Mouse (Mus musculus) embryonic stem cell, embryonic (primary cell): ENCODE measurements at regions not wholly inside any gene's neighbourhood (a gene's known extent, or its start where the extent isn't known, plus 50 kb on each side); places are given as distances from the start of the nearest gene placed in this dataset.

ENCODE experiments used
- CTCF ChIA-PET, 4 experiments: fragments of 300-600 bp in 2 of 4; fragments of 350-600 bp in 2 of 4; sonication (Branson Sonifier 250); formaldehyde crosslinking; loops; one replicate each; lab custom pipeline; 2022; ENCODE audit warnings: inconsistent platforms in 2 of 4; lab: Charles Lee
- POLR2A ChIA-PET, 4 experiments: fragments of 300-600 bp in 2 of 4; fragments of 350-600 bp in 2 of 4; sonication (Branson Sonifier 250); formaldehyde crosslinking; loops; one replicate each; lab custom pipeline; 2022; ENCODE audit warnings: antibody characterized with exemption in 4 of 4, inconsistent platforms in 1 of 4; lab: Charles Lee

DNA sequence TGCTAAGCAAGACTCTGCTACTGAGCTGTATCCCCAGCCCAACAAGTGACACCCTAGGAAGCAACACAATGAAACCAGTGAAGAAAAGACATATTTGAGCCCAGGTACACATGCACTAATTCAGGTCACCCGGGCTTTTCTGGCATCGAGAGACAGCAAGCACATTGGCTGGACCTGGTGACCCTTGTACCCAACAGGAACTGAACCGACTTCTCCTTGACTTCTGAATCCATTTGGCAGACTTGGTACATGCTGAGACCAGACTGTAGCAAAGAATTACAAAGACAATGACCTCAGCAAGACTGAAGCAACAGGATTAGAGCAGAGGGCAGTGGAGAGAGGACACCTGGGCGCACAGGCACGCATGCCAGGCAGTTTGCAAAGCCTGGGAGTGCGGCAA lies 79.1 kb downstream of the Sema4f start:
- ChIA-PET CTCF (no interaction called here), POLR2A (no interaction called here)

- ChIA-PET POLR2A (interaction anchor here in 3 of 4 experiments (0.6 to 4.6 kb wide), 20 partner anchors 8 to 855 kb away, joined by 3 to 35 read pairs (median 5); partner anchors contain the start of genes Hk2 (in 1 of the 3), M1ap (in 1 of the 3) and Vax2 (in 1 of the 3)), CTCF (interaction anchor here in 3 of 4 experiments (0.7 to 1.4 kb wide), 5 partner anchors 25 to 737 kb away, joined by 3 to 6 read pairs (median 3); no protein-coding TSS in a partner anchor)
These were observed 82.0 kb upstream of the Hk2 start for GRCm38 (mm10) chr6:82856218-82856617.

DNA sequence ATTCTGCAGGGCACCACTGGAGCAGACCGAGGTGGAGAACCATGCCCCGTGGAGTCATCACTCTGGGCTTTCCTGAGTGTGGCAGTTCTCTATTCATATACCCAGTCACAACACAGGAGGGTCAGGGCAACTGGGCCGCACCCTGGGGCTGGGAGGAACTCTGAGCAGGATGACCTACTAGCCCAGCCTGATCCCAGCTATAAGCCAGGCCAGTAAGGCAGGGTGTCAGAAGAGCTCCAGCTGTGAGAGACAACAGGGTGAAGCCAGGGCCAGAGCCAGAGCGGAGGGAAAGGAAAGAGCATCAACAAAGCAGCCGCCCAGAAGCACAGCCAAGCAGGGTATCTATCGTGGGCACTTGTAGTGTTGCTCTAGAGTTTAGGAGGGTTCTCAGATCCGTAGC lies 81.1 kb upstream of the Hk2 start:
- ChIA-PET POLR2A (interaction anchor here in 3 of 4 experiments (0.6 to 4.6 kb wide), 26 partner anchors 8 to 856 kb away, joined by 3 to 35 read pairs (median 4); partner anchors contain the start of genes Hk2 (in 2 of the 3), M1ap (in 1 of the 3) and Vax2 (in 1 of the 3)), CTCF (interaction anchor here in 3 of 4 experiments (0.6 to 1.3 kb wide), 8 partner anchors 9 to 100 kb away, joined by 3 to 6 read pairs (median 3); no protein-coding TSS in a partner anchor)

DNA sequence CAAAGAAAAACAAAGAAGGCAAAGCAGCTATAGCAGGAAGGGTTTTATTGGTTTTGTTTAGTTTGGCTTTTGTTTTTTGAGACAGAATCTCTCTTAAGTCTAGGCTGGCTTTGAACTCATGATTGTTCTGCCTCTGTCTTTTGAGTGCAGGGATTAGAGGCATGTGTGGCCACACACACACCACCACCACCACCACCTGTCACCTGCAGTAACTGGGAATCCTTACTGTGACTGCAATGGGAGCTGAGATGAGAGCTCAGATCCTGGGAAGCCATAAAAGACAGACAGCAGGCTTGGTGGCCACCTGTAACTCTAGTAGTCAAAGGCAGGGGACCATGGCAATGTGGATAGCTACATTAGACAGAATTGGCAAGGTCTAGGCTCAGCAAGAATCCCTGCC lies 80.5 kb upstream of the Hk2 start:
- CTCF ChIA-PET, result interaction anchor here in 3 of 4 experiments (0.5 to 1.3 kb wide), 7 partner anchors 8 to 100 kb away, joined by 3 to 6 read pairs (median 4); no protein-coding TSS in a partner anchor

DNA sequence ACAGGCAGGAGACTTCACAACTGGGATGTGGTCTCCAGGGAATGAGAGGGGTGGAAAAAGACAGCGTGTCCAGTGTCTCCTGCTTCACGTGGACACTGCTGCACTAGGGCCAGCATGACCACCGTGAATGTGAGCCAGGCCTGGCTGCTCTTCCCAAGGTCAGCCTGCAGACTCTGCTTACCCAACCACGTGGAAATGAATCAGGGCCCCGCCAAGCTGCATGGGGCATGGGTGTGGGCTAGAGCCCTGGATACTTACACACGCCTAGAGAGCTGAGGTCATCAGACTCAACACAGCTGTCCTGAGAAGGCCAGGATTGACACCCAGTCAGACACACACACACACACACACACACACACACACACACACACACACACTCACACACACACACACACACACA lies 80.1 kb upstream of the Hk2 start:
- ChIA-PET POLR2A (interaction anchor here (0.5 to 4.6 kb wide), 21 partner anchors 8 to 151 kb away, joined by 3 to 35 read pairs (median 4); partner anchors contain the start of genes Hk2 (in 2 of the 4) and M1ap (in 1 of the 4)), CTCF (interaction anchor here in 3 of 4 experiments (0.5 to 1.3 kb wide), 5 partner anchors 12 to 99 kb away, joined by 3 to 6 read pairs (median 5); no protein-coding TSS in a partner anchor)

More for the DNA sequence above, 80.5 kb upstream of the Hk2 start:
- POLR2A ChIA-PET, result interaction anchor here (0.5 to 4.6 kb wide), 26 partner anchors 8 to 202 kb away, joined by 3 to 35 read pairs (median 4); partner anchors contain the start of genes Hk2 (in 2 of the 4) and M1ap (in 1 of the 4)

GRCm38 (mm10) chr6:82853076-82853475 lies 78.8 kb upstream of the Hk2 start:
- ChIA-PET CTCF (no interaction called here), POLR2A (interaction anchor here (0.6 to 1.6 kb wide), 7 partner anchors 9 to 234 kb away, joined by 3 to 6 read pairs (median 3); no protein-coding TSS in a partner anchor)

GRCm38 (mm10) chr6:82850556-82850955 lies 76.3 kb upstream of the Hk2 start:
- ChIA-PET CTCF (interaction anchor here in 1 of 4 experiments (0.6 kb wide), 1 partner anchor 112 kb away, joined by 3 read pairs; no protein-coding TSS in a partner anchor), POLR2A (interaction anchor here in 2 of 4 experiments (0.6 to 1.2 kb wide), 2 partner anchors 12 to 56 kb away, joined by 3 read pairs; no protein-coding TSS in a partner anchor)

- CTCF ChIA-PET, result interaction anchor here in 2 of 4 experiments (0.6 to 1.8 kb wide), 3 partner anchors 70 to 861 kb away, joined by 3 to 4 read pairs (median 3); no protein-coding TSS in a partner anchor
- POLR2A ChIA-PET, result interaction anchor here in 3 of 4 experiments (0.7 to 3.3 kb wide), 11 partner anchors 9 to 145 kb away, joined by 3 to 35 read pairs (median 3); partner anchors contain the start of gene Hk2 (in 1 of the 3)
These were observed 73.3 kb upstream of the Hk2 start for GRCm38 (mm10) chr6:82847598-82847997.

DNA sequence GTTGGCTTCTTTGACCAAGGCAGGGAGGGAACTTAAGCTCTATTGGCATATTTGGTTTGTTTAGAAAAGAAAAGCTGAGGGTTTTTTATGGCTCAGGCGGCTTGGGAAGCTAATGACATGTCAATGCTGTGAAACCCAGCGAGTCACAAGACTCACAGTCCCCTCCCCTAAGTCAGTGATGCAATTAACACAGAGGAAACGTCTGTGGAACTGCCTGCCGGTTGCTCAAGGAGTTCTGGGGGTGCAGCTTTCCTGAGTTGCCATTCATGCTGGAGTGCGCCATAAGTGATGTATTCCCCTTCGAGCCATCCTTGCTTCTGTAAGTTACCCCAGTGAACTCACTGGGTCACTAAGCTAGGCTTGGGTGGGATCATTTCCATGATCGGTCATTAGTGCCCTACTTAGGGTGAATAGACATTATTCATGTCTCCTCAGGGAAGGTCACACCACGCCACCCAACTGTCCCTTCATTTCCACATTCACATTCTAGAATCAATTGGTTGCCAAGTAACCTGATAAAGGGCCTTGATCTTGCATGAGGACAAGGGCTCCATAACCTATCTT lies 72.4 kb upstream of the Hk2 start:
- ChIA-PET POLR2A (interaction anchor here in 3 of 4 experiments (0.5 to 3.3 kb wide), 25 partner anchors 8 to 223 kb away, joined by 3 to 35 read pairs (median 4); partner anchors contain the start of genes Hk2 (in 1 of the 3) and Tlx2 (in 1 of the 3)), CTCF (interaction anchor here (0.6 to 1.8 kb wide), 8 partner anchors 8 to 133 kb away, joined by 3 to 20 read pairs (median 3); no protein-coding TSS in a partner anchor)

- ChIA-PET CTCF (no interaction called here), POLR2A (interaction anchor here in 3 of 4 experiments (0.6 to 3.3 kb wide), 5 partner anchors 12 to 77 kb away, joined by 3 to 35 read pairs (median 7); no protein-coding TSS in a partner anchor)
These were observed 70.2 kb upstream of the Hk2 start for GRCm38 (mm10) chr6:82844432-82844831.

DNA sequence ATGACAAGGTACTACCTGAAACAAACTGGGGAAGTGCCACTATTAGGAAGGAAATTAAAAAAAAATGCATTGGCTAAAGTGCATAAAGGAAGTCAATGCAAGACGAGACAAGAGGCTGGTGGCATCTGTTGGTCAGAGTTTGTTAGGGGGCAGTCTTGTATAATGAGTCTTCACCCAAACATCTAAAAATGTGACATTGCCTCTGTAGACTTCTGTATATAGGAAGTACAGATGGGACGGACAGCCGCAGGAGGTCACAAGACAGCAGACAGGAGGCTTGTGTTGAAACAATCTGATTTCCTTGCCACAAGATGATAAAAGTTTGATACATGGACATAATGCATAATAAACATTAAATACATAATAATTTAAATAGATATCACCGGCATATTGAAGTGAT lies 69.6 kb upstream of the Hk2 start:
- POLR2A ChIA-PET, result interaction anchor here in 2 of 4 experiments (0.6 to 1.0 kb wide), 2 partner anchors 30 to 76 kb away, joined by 3 to 7 read pairs; no protein-coding TSS in a partner anchor
- CTCF ChIA-PET, result no interaction called here

- CTCF ChIA-PET, result interaction anchor here in 1 of 4 experiments (0.9 to 1.0 kb wide), 2 partner anchors 13 to 16 kb away, joined by 3 read pairs; no protein-coding TSS in a partner anchor
- POLR2A ChIA-PET, result interaction anchor here in 1 of 4 experiments (0.5 to 2.2 kb wide), 4 partner anchors 9 to 112 kb away, joined by 3 to 6 read pairs (median 4); partner anchors contain the start of gene Hk2
These were observed 63.0 kb upstream of the Hk2 start for GRCm38 (mm10) chr6:82837246-82837645.

- POLR2A ChIA-PET, result interaction anchor here in 2 of 4 experiments (0.5 to 2.2 kb wide), 7 partner anchors 8 to 132 kb away, joined by 3 to 6 read pairs (median 3); partner anchors contain the start of gene Hk2 (in 1 of the 2)
These were observed 61.2 kb upstream of the Hk2 start for GRCm38 (mm10) chr6:82835222-82836064.

DNA sequence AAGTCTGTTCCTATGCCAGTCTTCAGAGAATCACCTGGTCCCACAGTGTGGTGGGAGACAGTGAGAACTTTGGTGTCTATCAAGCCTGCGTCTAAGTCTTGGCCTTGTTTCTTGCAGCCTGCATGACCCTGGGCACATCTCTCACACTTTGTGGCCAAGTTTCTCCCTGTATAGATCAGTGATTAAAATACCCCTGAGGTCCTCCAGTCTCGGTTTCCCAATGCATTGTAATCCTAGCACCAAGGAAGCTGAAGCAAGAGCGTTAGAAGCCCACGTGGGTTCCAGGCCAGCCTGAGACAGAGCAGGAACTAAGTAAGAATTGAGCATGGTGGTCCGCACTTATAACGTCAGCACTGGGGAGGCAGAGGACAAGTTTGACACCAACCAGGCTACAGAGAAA lies 59.6 kb upstream of the Hk2 start:
- ChIA-PET CTCF (no interaction called here), POLR2A (interaction anchor here in 2 of 4 experiments (0.7 to 1.2 kb wide), 3 partner anchors 11 to 30 kb away, joined by 3 read pairs; no protein-coding TSS in a partner anchor)

More at GRCm38 (mm10) chr6:82835222-82836064, 61.2 kb upstream of the Hk2 start:
- CTCF ChIA-PET, result no interaction called here

GRCm38 (mm10) chr6:82831211-82831610 lies 57.0 kb upstream of the Hk2 start:
- ChIA-PET CTCF (interaction anchor here in 2 of 4 experiments (0.7 to 1.0 kb wide), 4 partner anchors 10 to 646 kb away, joined by 3 to 5 read pairs (median 4); no protein-coding TSS in a partner anchor), POLR2A (interaction anchor here in 3 of 4 experiments (0.7 to 1.6 kb wide), 4 partner anchors 9 to 85 kb away, joined by 3 to 4 read pairs (median 4); no protein-coding TSS in a partner anchor)

DNA sequence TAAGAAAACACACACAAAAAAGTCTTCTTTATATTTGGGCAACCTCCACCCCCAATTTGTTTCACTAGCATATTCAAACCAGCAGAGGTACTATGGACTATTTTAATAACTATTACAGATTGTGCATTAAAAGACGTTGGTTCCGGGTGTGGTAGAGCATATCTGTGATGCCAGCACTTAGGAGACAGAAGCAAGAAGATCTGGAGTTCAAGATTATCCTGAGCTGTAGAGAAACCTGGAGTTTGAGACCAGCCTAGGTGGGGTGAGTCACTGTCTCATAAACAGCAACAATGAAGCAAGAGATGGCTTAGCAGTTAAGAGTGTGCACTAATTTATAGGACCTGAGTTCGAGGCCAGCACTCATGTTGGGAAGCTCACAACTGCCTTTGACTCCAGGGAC lies 50.4 kb upstream of the Hk2 start:
- CTCF ChIA-PET, result no interaction called here
- POLR2A ChIA-PET, result interaction anchor here in 3 of 4 experiments (1.1 to 1.8 kb wide), 5 partner anchors 9 to 51 kb away, joined by 3 to 5 read pairs (median 5); partner anchors contain the start of gene Hk2 (in 3 of the 3)

GRCm38 (mm10) chr6:82824240-82824639 lies 50.0 kb upstream of the Hk2 start:
- ChIA-PET POLR2A (interaction anchor here in 3 of 4 experiments (0.7 to 1.8 kb wide), 6 partner anchors 9 to 66 kb away, joined by 3 to 5 read pairs (median 4); partner anchors contain the start of gene Hk2 (in 3 of the 3)), CTCF (interaction anchor here in 1 of 4 experiments (0.7 kb wide), 1 partner anchor 13 kb away, joined by 3 read pairs; no protein-coding TSS in a partner anchor)
